Mouse (Mus musculus): ENCODE data around the gene Zmiz1.

The Zmiz1 gene

DNA sequence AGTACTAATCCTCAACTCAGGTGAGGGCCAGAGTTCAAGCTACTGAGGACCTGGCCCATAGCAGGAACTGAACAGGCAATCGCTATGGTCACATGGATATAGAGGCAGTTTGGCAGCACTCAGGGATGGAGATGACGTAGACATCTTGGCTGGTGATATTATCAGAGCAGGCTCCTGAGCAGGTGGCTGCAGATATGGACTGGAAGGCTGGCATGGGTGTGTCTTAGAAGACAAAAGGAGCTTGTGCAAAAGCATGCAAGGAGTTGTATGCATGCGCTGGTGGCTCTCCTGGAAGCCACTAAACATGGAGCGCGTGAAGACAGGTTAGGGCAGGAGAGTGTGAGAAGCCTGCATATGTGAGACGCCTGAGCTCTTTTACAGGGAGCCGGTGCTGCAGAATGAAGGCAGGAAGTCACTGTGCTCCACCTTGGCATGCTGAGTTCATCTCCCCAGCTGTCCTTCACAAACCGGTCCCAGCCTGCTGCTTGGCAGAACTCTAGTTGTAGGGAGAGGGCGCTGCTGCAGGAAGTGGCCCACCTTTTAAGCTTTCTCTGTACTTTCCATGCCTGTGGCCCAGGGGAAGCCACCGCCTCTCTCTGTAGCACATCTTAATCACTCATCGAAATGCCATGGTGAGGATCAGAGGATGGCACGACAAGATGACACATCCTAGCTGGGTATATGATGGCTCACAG is 4.8 kb upstream of the Zmiz1 start:
- no peak for DNase-seq (ENCODE audit: low spot score in 2 of 2)

DNA sequence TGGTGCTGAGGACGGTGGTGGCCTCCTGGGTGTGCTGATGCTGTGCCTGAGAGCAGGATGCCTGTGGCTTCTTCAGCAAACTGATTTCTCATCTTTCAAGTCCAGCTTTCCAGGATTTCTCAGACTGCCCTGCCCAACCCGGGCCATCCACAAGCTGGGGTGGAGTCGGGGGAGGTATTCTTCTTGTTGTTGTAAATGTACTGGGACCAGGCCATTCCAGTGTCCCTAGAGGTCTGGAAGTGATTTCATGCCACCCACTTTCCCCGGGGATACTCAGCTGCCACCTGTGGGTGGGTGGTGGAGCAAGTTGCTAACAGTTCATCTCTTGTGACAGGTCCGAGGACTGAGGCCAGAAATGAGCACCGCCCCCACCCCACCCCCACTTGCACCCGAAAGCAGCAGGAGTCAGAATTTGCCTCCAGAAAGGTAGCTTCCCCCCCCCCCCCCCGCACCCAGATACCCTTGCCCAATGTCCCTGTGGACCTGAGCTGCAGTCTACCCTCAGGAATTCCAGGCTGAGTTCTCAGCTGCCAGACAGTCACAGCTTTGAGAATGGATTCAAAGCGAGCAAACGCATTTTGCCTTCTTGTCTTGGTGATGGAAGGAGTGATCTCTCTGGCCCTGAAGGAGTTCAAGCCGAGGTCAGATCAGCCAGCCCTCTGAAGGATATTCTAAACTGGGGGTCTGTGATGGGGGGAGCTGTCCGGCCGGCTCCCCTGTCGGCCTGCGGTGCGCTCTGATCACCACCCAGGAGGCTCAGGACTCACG is 2.1 kb upstream of the Zmiz1 start:
- peak in 1 of 2 experiments; percentile 40 for DNase-seq (ENCODE audit: low spot score in 2 of 2)

DNA sequence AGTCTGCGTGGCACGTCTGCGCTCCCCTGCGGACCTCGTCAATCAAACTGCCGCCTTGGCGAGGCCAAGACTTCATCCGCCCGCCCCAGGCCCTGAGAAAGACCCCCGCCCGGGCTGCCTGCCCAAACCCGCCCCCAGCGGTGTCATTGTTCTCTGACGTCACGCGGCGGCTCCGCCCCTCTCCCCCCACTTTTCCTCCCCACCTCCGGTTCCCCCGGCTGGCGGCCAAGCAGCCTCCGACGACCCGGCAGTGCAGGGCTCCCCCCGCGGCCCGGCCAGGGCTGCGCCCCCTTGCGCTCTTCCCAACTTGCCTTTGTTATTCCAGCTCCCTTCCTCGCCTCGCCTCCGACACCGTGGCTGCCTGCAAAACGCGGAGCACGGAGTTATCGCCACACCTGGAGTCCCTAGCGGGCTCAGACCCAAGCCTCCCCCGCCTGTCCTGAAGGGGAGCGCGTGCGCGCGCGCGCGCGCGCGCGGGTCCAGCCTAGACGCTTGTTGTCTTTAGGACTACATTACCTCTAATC is 1.5 kb upstream of the Zmiz1 start:
- DNase-seq (ENCODE audit: low spot score in 2 of 2) = peak; percentile 80 to 88

DNA sequence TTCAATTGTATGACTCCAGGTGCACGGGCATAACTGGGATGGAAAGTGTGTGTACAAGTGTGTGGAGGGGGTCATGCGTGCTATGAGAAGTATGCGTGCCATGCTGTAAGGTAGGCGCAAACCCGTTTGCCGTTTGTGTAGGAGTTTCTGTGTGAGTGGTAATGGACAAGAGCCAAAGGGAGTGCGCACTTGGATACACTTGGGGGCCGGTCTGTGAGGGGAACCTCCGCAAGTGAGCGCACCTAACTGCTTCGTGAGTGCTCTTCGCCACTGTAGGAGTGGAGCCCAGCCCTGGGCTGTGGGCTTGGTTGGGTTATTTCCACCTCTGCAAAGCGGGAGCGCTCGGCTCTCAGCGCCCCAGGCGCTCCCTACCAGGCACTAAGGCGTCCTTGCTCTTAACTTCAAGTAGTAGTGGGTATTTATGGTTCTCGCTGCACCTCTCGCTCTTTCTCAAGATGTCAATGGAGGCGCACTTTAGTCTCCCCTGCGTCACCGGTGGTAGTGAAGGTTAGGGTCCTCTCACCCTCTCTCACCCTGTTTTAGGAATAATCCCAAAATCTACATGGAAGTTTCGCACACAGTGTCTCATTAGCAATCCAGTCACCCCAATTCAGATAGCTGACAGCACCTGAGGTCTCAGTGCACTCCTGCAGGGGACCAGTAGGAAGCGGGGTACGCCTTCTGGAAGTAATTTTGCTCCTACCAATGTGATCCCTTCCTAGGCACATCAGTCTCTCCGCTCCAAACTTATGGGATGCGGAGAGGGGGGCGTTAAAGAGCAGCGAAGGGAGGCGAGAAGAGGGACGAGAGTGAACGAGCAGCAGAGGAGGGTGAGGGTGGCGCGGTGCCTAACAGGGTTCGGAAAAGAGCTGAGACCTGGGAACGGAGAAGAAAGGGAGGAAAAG is 622 bp upstream of the Zmiz1 start:
- peak in 1 of 2 experiments; percentile 39 for DNase-seq (ENCODE audit: low spot score in 2 of 2)

DNA sequence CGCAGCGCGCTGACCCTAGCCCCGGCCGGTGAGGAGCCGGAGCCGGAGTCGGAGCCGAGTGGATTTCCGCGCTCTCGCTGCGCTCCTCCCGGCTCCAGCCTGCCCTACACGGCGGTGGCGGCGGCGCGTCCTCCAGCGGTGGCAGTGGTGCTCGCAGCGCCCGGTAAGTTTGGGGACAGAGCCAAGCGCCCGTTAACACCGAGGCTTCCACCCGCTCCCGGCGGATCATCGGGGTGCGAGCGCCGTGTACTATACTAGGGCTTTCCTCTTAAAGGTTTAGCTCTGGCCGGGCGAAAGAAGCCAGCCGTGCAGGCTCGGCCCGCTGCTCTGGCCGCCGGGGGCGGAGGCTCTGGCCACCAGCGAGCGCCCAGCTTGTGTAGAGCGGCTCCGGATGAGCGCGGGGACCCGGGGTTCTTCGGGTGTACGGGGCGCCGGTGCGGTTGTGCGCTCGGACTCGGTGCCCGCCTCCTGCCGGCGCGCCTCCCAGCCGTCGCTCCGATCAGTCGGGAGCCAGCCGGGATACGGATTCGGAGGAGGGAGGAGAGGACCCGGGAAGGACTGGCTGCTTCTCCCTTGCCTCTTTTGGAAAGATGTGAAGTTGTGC is 511 bp downstream of the Zmiz1 start:
- DNase-seq (ENCODE audit: low spot score in 2 of 2) = no peak

DNA sequence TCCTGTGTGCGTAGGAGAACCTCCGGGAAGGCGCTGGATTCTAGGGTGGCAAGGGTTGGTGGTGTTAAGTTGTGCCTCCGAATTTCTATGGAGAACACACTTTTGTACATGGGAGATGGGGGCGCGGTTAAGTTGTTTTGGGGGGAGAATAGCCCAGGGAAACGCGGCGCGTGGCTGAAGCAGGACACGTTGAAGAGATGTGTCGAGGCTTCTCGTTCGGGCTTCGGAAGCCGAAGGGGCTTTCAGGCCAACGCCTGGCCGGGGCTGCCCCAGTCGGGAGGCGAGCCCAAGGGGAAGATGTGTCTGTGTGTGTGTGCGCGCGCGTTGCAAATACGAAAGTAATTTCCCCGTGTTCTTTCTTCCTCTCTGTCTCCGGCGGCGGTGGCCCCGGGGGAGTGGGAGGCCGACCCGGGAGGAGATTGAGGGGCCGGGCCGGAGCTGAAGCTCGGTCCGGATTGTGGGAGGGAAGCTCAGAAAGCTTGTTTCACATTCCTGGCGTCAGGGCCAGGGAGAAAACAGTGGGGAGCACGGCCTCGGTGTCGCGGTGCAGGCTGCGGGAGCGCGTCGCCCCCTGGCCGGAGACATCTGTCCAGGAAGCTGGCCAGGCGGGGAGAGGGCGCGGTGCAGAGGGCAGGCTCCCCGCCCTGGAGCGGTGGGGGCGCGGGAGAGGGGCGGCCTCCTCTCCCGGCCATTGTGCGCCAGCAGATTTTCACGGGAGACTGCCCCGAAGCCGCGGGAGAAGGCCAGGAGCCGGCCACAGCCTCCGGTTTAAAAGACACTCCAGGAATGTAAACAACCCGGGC is 1.2 kb downstream of the Zmiz1 start:
- DNase-seq (ENCODE audit: low spot score in 2 of 2) = no peak

DNA sequence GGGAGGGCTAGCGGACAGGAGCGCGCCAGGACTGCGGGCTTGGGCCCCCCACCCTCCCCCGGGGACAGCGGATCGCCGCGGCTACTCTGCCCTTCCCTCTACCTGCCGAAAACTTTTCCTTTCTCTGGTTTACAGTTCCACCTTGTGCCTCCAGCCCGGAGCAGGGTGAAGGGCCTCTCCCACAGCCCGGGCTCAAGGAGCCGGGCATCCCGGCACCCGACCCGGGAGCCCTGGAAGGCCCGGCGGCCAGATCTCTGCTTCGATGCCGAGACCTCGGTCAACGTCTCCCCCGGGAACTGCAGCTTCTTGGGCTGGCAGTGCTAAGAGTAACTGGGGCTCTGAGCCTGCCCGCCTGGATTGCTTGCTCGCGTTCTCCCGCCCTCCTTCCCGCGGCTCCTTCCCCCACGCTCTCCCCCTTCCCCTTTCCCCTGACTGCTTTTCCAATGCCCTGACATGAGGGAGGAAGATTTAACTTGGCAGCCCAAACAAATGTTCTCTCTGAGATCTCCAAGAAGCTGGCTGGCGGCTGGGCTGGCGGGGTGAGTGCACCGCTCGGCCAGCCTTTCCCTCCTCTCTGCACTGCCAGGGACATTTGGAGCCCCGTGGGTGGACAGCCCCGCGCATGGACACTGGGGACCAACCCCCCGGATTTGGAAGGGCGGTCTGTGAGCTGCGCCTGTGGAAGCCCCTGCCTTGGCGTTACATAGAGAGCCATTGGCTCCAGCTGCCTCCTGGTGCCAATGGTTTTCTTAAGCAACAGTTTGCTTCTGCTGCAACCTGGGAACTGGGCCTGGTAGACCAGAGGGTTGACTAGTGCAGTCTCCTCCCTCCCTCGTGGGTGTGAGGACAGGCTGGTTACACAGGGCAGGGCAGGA is 2.1 kb downstream of the Zmiz1 start:
- DNase-seq (ENCODE audit: low spot score in 2 of 2) = peak in 1 of 2 experiments; percentile 30

DNA sequence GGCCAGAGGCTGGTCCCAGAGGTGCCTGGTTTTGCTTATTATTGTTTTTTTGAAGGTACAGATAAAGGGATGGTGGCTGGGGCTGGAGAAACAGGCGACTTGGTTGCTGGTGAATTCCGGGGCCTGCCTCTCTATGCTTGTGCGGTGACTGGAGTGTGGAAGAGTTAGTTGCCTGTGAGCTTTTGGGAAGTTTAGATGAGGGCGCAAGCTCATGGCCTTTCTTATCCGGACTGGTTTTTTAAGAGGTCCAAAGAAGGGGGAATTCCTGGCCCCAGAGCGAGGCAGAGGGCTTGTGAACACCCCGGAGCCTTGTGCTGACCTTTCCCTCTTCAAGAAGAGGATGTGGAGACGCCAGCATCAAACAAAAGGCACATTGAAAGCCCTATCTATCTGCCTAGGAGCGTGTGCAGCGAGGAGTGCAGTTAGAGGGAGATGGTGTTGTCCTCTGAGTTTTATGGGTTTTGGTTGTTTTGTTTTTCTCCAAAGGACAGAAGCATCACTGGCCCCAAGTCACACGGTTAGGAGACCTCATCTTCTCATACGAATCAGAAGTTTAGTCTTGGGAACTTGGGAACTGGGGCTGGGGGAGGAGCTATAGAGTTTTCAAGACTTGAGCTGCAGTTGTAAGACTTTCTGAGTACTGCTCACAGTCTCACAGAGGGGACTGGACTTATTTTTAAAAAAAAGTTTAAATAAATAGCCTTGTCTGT is 2.8 kb downstream of the Zmiz1 start:
- DNase-seq (ENCODE audit: low spot score in 2 of 2) = no peak

DNA sequence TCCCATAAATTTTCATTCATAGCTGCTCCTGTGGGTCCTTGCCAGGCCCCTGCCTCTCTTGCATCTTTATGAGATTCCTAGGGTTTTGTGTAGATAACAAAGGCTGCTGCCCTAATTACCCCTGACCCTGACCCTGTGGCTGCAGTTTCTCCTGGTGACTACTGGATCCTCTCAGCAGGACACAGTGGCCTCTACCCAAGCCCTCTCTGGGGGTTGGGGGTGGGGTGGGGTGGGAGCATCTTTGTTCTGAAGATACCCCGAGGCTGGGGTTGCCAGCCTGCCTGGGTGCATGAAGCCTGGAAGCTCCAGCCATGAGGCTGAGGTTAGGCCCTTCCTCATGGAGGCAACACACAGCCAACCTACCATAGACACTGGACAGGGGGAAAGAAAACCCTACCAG is 4.0 kb downstream of the Zmiz1 start:
- no peak for DNase-seq (ENCODE audit: low spot score in 2 of 2)

DNA sequence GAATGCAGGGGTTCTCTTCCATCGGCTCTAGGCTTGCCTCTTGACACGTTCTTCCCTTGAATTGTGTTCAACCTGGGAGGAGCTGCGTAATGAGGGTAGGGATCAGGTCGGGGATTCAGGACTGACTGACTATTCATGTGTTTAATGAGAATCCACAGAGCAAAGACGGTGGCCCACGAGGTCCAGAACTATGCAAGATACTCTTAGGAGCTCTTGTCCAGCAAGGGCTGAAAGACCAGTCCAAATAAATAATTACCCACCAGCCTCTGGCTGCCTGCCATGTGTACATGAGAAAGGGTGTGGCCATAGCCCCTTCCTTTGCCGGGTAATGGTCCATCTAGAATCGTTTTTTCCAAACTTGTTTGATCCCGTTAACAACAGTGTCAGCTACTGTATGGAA is 4.9 kb downstream of the Zmiz1 start:
- DNase-seq (ENCODE audit: low spot score in 2 of 2) = no peak

DNA sequence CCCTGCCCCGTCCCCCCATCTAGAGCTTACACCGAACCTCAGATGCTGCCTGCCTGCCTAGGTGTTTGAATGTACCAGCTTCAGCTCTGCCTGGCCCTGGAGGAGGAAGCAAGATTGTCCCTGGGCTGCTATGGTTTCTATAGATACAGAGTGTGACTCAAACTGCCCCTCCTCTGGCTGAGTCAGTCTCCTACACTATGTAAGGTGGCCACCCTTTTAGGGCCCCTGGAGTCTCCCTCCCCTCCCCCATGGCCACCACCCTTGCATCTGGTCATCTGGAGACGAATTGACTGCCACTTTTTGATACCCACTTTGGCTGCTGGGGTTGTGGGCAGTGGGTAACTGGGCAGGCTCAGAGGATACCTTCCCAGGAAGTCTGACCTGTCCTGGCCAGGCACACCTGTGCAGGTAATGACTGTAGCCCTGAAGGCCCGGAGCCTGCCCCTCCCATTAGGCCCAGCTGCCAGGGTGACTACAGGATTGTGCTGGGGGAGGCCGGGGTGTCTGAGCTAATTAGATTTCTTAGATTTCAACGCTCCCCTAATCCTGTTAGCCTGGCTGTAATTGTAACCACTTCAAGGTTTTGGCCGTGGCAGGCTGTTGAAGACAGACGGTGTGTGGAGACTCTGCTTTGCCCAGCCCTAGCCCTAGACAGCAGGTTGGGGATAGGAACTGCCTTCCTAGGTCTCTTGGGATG is 5.8 kb downstream of the Zmiz1 start:
- DNase-seq (ENCODE audit: low spot score in 2 of 2) = no peak

DNA sequence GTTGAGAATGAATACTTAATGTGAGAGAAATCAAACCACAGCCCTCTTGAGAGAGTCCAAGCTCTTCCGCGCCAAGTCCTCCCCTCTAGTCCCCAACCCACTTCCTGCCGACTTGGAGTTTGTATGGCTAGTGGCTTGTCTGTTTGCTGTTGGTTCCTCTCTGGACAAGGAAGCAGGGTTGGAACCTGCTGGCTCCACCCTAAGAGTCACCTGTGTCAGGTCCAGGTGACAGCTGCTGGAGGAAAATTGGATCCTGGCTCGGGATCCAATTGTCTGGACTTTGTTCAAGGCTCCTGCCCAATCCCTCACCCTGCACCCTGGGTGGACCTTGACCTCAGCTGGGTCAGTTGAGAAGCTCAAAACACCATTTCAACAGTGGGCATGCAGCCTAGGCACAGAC is 7.4 kb downstream of the Zmiz1 start:
- DNase-seq (ENCODE audit: low spot score in 2 of 2) = no peak

DNA sequence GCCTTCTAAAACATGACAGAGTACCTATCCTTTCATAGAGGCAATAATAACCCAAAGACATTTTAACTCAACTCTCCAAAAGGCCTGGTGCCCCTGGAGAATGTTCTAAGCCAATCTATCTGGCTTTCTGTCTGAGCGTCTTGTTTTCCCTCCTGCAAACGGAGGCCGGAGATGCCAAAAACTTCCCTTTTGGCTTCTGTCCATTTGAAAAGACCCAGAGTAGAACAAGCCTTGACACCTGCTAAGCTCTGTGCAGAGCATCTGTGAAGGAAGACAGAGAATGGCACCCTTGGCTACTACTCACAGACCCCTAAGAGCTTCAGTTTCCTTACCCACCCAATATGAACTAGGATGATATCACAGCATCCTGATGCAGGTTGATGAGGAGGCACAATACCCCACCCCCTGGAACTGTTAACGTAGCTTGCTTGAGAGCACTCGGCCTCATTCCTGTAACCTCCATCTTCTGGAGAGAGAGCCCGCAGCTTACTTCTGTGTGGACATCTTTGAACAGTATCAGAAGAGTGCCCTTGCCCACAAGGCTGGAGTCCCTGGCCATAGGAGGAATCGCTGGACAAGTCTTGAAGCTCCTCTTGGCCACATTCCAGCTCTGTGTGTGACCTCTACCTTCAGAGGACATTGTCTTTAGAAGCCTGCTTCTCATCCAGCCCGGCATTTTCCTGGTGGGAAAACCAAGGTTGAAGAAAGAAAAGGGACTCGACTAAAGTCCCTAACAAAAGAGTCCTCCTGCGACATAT is 9.1 kb downstream of the Zmiz1 start:
- no peak for DNase-seq (ENCODE audit: low spot score in 2 of 2)

DNA sequence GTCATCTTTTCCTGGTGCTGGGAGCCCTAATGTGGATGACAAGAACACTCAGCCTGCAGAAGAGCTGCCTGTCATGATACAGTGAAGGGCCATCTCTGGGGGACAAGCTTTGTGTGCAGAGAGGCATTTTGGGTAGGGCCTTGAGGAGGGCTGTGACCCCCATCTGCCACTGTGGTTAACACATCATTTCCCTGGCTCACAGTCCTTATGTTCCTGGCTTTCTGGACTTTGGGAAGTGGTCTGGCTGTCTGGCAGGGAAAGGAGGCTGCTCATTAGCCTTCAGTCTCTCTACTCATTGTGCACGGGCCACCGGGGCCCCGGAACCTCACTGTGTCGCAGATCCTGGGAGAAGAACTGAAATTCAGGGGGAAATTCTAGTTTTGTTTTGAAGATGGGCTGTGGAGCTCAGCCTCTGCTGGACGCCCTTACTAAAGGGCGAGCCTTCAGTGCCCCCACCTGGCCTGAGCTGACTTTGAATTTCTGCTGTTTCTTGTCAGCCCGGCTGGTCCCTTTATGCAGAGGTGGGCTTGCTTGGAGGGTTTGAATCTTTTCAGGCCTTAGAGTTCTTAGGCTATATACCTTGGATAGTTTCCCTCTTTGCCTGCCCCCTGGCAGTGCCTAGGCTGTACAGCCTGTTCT is 10.0 kb downstream of the Zmiz1 start:
- no peak for DNase-seq (ENCODE audit: low spot score in 2 of 2)

DNA sequence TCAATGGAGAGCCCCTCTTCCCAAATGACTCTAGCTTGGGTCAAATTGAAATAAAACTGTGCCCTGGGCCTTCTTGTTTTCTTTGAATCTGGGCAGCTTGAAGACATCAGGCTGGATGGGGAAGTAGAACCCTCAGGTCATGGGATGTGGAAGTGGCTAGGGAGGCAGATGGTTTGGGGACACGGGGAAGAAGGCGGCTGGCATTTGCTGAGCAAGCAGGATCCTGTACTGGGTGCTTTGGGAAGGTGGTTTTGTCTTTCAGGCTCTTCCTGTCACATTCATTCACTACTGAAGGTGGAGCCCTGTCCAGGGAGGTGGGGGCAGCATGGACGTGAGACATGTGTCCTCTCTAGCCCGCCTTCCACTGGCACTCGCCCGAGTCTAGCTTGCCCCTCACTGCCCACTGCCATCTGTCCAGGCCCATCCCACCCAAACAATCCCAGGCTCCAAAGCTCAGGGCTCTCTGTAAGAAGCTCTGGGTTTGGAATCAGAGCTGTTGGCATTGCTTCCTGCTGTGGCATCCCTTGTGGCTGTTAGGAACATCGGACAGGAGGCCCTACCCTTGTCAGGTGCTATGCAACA is 11.3 kb downstream of the Zmiz1 start:
- no peak for DNase-seq (ENCODE audit: low spot score in 2 of 2)

DNA sequence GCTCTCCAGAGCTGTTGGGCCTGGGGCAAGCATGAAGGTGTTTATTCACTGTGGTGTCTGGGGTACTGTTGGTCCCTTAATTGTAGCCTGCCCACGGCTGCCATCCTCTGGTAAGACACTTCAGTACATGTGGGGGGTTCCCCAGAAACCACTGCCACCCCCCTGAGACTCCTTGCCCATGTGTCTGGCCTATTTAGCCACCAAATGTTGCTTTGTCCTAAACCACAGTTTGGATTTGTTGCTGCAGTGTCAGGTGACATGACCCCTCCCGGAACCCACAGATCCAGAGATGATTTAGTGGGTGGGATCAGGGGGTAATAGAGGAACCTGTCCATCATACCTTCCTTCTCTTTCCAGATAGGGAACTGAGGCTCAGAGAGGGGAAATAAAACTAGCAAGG is 12.1 kb downstream of the Zmiz1 start:
- DNase-seq (ENCODE audit: low spot score in 2 of 2) = no peak
